Comparison of ENCODE assay signal across 7 mouse cellular contexts in genomic region chr13:73732742-73733700, GRCm38 (mm10). TPM values are rescaled to one million over a fixed set of nuclear protein-coding genes. Genes with fewer than 3 reads are reported as not detected.
DNase-seq lines count a peak whose midpoint lies in the region; ATAC-seq and TF ChIP-seq lines count a peak whose summit lies in the region.

Slc12a7 (plus strand) TSS chr13:73733094.

- no peaks in the 10 kb centered on the region for H3K4me1 ChIP-seq in G1E (ENCODE audit: insufficient read depth, low read depth, low read length)
- H3K4me1 ChIP-seq in heart, adult 2 months (ENCODE audit: control insufficient read depth, insufficient read depth, low read length), result peaks cover 20% of the 10 kb centered on the region
- H3K4me1 ChIP-seq in kidney, postnatal 0 days (replicated peaks; ENCODE audit: insufficient read depth, low read length), result 0 out of 2 replicates have a peak, but pooled peaks cover 8% of the 10 kb centered on the region

- H3K27me3 ChIP-seq in G1E (ENCODE audit: insufficient read depth, low read length), result peaks cover 10% of the 10 kb centered on the region
- no peaks in the 10 kb centered on the region for H3K27me3 ChIP-seq in heart, adult 2 months (ENCODE audit: control insufficient read depth, insufficient read depth, low read length)
- no peaks in the 10 kb centered on the region for H3K27me3 ChIP-seq in kidney, postnatal 0 days (ENCODE audit: insufficient read depth, low read length)

- DNase-seq in G1E (ENCODE audit: low spot score), result no peak
- peak; percentile 48 for DNase-seq in adrenal gland, postnatal 25 days
- DNase-seq in heart, adult 2 months, result peak; percentile 54 to 61
- no peak for DNase-seq in kidney, postnatal 0 days (ENCODE audit: low spot score)
- DNase-seq in testis, postnatal 10 days (ENCODE audit: low spot score), result peak; percentile 61
- no peak for DNase-seq in spleen, adult 18-20 months

- H3K4me2 ChIP-seq in kidney, postnatal 0 days (ENCODE audit: low read length), result peak within 1 kb of the TSS; percentile 70

- peak within 1 kb of the TSS; percentile 89 for H3K27ac ChIP-seq in heart, adult 2 months
- H3K27ac ChIP-seq in kidney, postnatal 0 days, result no peak within 1 kb of the TSS
- H3K27ac ChIP-seq in macrophage, result no peak within 1 kb of the TSS

- H3K9ac ChIP-seq in heart, adult 2 months (ENCODE audit: low read depth, low read length), result peak within 1 kb of the TSS; percentile 78
- H3K9ac ChIP-seq in kidney, postnatal 0 days (ENCODE audit: low read depth, low read length), result peak within 1 kb of the TSS; percentile 28; the same call in 1 of the 2 replicates

- intact Hi-C loops in heart, adult 2 months (cut with DNase I), result no loop called here

- peak; percentile 69; the same call in 1 of the 2 replicates for TF ChIP-seq POLR2A in heart, adult 2 months (IDR thresholded peaks at IDR 0.05; ENCODE audit: insufficient read depth, low read depth, low read length)

- TF ChIP-seq CTCF in G1E (IDR thresholded peaks at IDR 0.05; ENCODE audit: low read depth, low read length), result no peak
- TF ChIP-seq CTCF in heart, adult 2 months (IDR thresholded peaks at IDR 0.05), result no peak
- no peak for TF ChIP-seq CTCF in kidney, postnatal 0 days (IDR thresholded peaks at IDR 0.05; ENCODE audit: low read depth)

- 8% methylated on average over 46 of the region's 48 CpGs for WGBS in heart, adult 2 months
- WGBS in kidney, postnatal 0 days, result 4% methylated on average over 48 of the region's 48 CpGs
- WGBS in macrophage (ENCODE audit: missing documents), result 18% methylated on average over 40 of the region's 48 CpGs

- no peak for TF ChIP-seq EP300 in heart, adult 2 months (IDR thresholded peaks at IDR 0.05; ENCODE audit: insufficient read depth, low read depth, low read length)

- H3K36me3 ChIP-seq in G1E (replicated peaks), result no peaks in the 10 kb centered on the region
- H3K36me3 ChIP-seq in heart, adult 2 months (ENCODE audit: control insufficient read depth, insufficient read depth, low read length), result peaks cover 3% of the 10 kb centered on the region
- no peaks in the 10 kb centered on the region for H3K36me3 ChIP-seq in kidney, postnatal 0 days (ENCODE audit: insufficient read depth, low read length)
- no peaks in the 10 kb centered on the region for H3K36me3 ChIP-seq in macrophage (ENCODE audit: inconsistent target)

- no peaks in the 10 kb centered on the region for H3K9me3 ChIP-seq in G1E (replicated peaks)
- H3K9me3 ChIP-seq in kidney, postnatal 0 days (replicated peaks; ENCODE audit: low read length), result no peaks in the 10 kb centered on the region

- H3K4me3 ChIP-seq in G1E (ENCODE audit: low read depth, low read length), result 0 out of 2 replicates have a peak within 1 kb of the TSS, but pooled peaks have one; percentile 4
- H3K4me3 ChIP-seq in heart, adult 2 months, result peak within 1 kb of the TSS; percentile 43
- H3K4me3 ChIP-seq in kidney, postnatal 0 days (replicated peaks; ENCODE audit: low read depth, low read length), result peak within 1 kb of the TSS; percentile 25
- no peak within 1 kb of the TSS for H3K4me3 ChIP-seq in macrophage (ENCODE audit: inconsistent target)

- ATAC-seq in G1E (ENCODE audit: extremely low read depth, insufficient number of reproducible peaks, low FRiP score, poor library complexity, severe bottlenecking), result no peak
- 0 out of 2 replicates have a peak, but pooled peaks have one; percentile 43 for ATAC-seq in kidney, postnatal 0 days (replicated peaks; ENCODE audit: low FRiP score, low read depth)

- H3K79me2 ChIP-seq in heart, adult 2 months (replicated peaks; ENCODE audit: control insufficient read depth, insufficient read depth, low read length), result no peaks in the 10 kb centered on the region
- no peaks in the 10 kb centered on the region for H3K79me2 ChIP-seq in macrophage (ENCODE audit: inconsistent target)

RNA-seq across cellular contexts. Expression of gene Slc12a7, which starts in this region (rescaled TPM):
- 1.6 and 3.7 TPM in 2 replicates for total RNA-seq in G1E (2014; fragmentation: Nextera tagmentation)
- 0.70 and 0.82 TPM in 2 replicates for total RNA-seq in G1E (2017)
- polyA plus RNA-seq in G1E (2012), result 0.46 and 0.76 TPM in 2 replicates
- total RNA-seq in adrenal gland, postnatal 25 days (2021), result 40.0 and 48.2 TPM in 2 replicates
- total RNA-seq in heart, adult 2 months (2021), result 100 to 1,000 TPM; 177 to 190 TPM
- polyA plus RNA-seq in heart, adult 2 months (2012; rRNA removed), result 154 and 215 TPM in 2 replicates
- 14.7 and 16.1 TPM in 2 replicates for polyA plus RNA-seq in kidney, postnatal 0 days (2015; fragmentation: Nextera tagmentation; extraction: Ambion mirVana)
- 100 to 1,000 TPM in 14 of 26 experiments, 10 to 100 TPM in 12; 34.2 to 449 (median 101) TPM for total RNA-seq in macrophage (2018; cell fraction: chromatin; rRNA removed)
- total RNA-seq in macrophage (2018; cell fraction: cytosol; rRNA removed), result 10 to 100 TPM; 14.1 to 42.5 (median 27.8) TPM
- total RNA-seq in macrophage (2018; cell fraction: nucleus; rRNA removed), result 100 to 1,000 TPM in 5 of 26 experiments, 10 to 100 TPM in 21; 45.9 to 354 (median 67.7) TPM
- polyA plus RNA-seq in macrophage (2018), result 20.1 to 50.4 TPM (median 26.2 TPM) in 3 replicates

Comparison
In these comparisons a context has a peak if more than half of its experiments do, and no peak if none do; other contexts are left out.
1. DNase-seq: peak in adrenal gland, postnatal 25 days (single experiment), heart, adult 2 months (2 of 2) and testis, postnatal 10 days (single experiment); none in G1E (single experiment), kidney, postnatal 0 days (single experiment) and spleen, adult 18-20 months (0 of 2).